Mouse (Mus musculus) liver, embryonic 14.5 days (tissue): ENCODE results near the gene Entpd3. TPM values are rescaled to one million over a fixed set of nuclear protein-coding genes. Genes with fewer than 3 reads are reported as not detected.

Experiments used
- ATAC-seq: fragments of 200-750 bp; cut with Nextera tagmentation; 2 replicates; pipeline ENCODE4 v1.8.0; 2017; ENCODE audit warnings: moderate number of reproducible peaks, mild to moderate bottlenecking, moderate library complexity; ENCODE audit not compliant: insufficient read depth
- DNase-seq, 3 experiments: peaks; one replicate each; pipeline ENCODE4 v3.0.0-alpha.2; 2012 to 2013; ENCODE audit warnings: low read depth in 3 of 3, low spot score in 3 of 3
- H3K27ac ChIP-seq: fragments of 300-500 bp; sonication (generic); 2 replicates; pipeline ENCODE4 v1.5.1; 2014; ENCODE audit warnings: moderate library complexity, mild to moderate bottlenecking, control low read depth, inconsistent platforms
- H3K27me3 ChIP-seq: fragments of 300-500 bp; sonication (generic); 2 replicates; pipeline ENCODE4 v1.6.1; 2014; ENCODE audit warnings: mild to moderate bottlenecking, low read length, moderate library complexity; ENCODE audit not compliant: control insufficient read depth, insufficient read depth
- H3K36me3 ChIP-seq: fragments of 300-500 bp; sonication (generic); replicated peaks from 2 replicates; pipeline ENCODE4 v1.6.1; 2014; ENCODE audit warnings: low read depth; ENCODE audit not compliant: control insufficient read depth, insufficient read depth
- H3K4me1 ChIP-seq, 2 experiments: fragments of 200-500 bp in 1 of 2; fragments of 300-500 bp in 1 of 2; sonication (generic) in 1 of 2; replicated peaks; 2 replicates each; pipeline ENCODE4 v1.6.1; 2012 to 2014; ENCODE audit warnings: antibody characterized with exemption in 1 of 2, inconsistent platforms in 1 of 2, low read length in 1 of 2; ENCODE audit not compliant: control insufficient read depth in 2 of 2, insufficient read depth in 2 of 2
- H3K4me2 ChIP-seq: fragments of 300-500 bp; sonication (generic); 2 replicates; pipeline ENCODE4 v1.6.1; 2014; ENCODE audit warnings: low read depth, mild to moderate bottlenecking, control low read depth, moderate library complexity
- H3K4me3 ChIP-seq, 2 experiments: fragments of 200-500 bp in 1 of 2; fragments of 300-500 bp in 1 of 2; sonication (generic) in 1 of 2; 2 replicates each; pipeline ENCODE4 v1.5.1; 2012 to 2014; ENCODE audit warnings: low read depth in 2 of 2, low read length in 2 of 2, mild to moderate bottlenecking in 2 of 2, control low read depth in 1 of 2, inconsistent platforms in 1 of 2, moderate library complexity in 1 of 2; ENCODE audit not compliant: insufficient read depth in 1 of 2
- H3K9ac ChIP-seq: fragments of 300-500 bp; sonication (generic); replicated peaks from 2 replicates; pipeline ENCODE4 v1.6.1; 2014; ENCODE audit warnings: mild to moderate bottlenecking, control low read depth, moderate library complexity
- H3K9me3 ChIP-seq: fragments of 300-500 bp; sonication (generic); 2 replicates; pipeline ENCODE4 v1.6.1; 2016; ENCODE audit warnings: low read length, mixed read lengths; ENCODE audit not compliant: control insufficient read depth
- CTCF ChIP-seq: IDR thresholded peaks from 2 replicates; pipeline ENCODE4 v1.5.1; 2016; ENCODE audit warnings: antibody characterized with exemption, low read depth, control low read depth
- EP300 ChIP-seq: IDR thresholded peaks from 2 replicates; pipeline ENCODE4 v1.6.1; 2016; ENCODE audit warnings: antibody characterized with exemption, low read depth
- WGBS: fragments of 180-500 bp; shearing (Covaris S2); extraction: QIAGEN DNeasy Blood & Tissue Kit; methylation state at CpG from one replicate; pipeline ENCODE4 v1.1.7; 2014; ENCODE audit not compliant: insufficient replicate concordance; 5-methylcytosine and 5-hydroxymethylcytosine counted together
- polyA plus RNA-seq, 2 experiments: library from polyadenylated mRNA; depleted of rRNA in 1 of 2; stranded (reverse) in 1 of 2; unstranded in 1 of 2; fragments of >200 nt; fragmentation: Nextera tagmentation in 1 of 2; extraction: Ambion mirVana in 1 of 2; gene quantifications; 2 replicates each; pipeline versions ENCODE4 v1.2.1 to v1.2.3; 2012 to 2014

The Entpd3 gene
- polyA plus RNA-seq, 2 experiments: 0.01 TPM; not detected in 1

GRCm38 (mm10) chr9:120564247-120564646 is 24.6 kb downstream of the Entpd3 start:
- Histone ChIP-seq H3K4me3 (no peak overlapping the region), H3K4me2 (no peak overlapping the region), H3K27ac (no peak overlapping the region), H3K27me3 (no peaks in the 10 kb centered on the region), H3K9me3 (no peaks in the 10 kb centered on the region), H3K4me1 (peaks cover 9 to 23% of the 10 kb centered on the region in 2 experiments), H3K9ac (no peak overlapping the region), H3K36me3 (no peaks in the 10 kb centered on the region)
- TF ChIP-seq CTCF: no peak
- no peak for TF ChIP-seq EP300
- ATAC-seq (no peak), DNase-seq (no peak)
- 30% methylated on average over 2 of the region's 2 CpGs for WGBS

- ATAC-seq: no peak
- WGBS: 72% methylated on average over 5 of the region's 5 CpGs
Measured at GRCm38 (mm10) chr9:120566384-120566783, 26.8 kb downstream of the Entpd3 start.

GRCm38 (mm10) chr9:120568917-120569316 is 29.3 kb downstream of the Entpd3 start:
- DNase-seq (peak in 2 of 3 experiments; percentile 52 to 61), ATAC-seq (peak; percentile 52)
- no peak overlapping the region for H3K4me3 ChIP-seq
- H3K4me1 ChIP-seq: peaks cover 18 to 31% of the 10 kb centered on the region in 2 experiments
- TF ChIP-seq CTCF (no peak), EP300 (peak; percentile 70)
- H3K9ac ChIP-seq: no peak overlapping the region
- peaks cover 3% of the 10 kb centered on the region for H3K9me3 ChIP-seq
- H3K4me2 ChIP-seq: peak overlapping the region; percentile 28
- H3K27me3 ChIP-seq: no peaks in the 10 kb centered on the region
- 15% methylated on average over 2 of the region's 2 CpGs for WGBS
- peak overlapping the region; percentile 18; the same call in 1 of the 2 replicates for H3K27ac ChIP-seq
- H3K36me3 ChIP-seq: peaks cover 18% of the 10 kb centered on the region

More at GRCm38 (mm10) chr9:120566384-120566783, 26.8 kb downstream of the Entpd3 start:
- no peak overlapping the region for H3K4me2 ChIP-seq
- H3K9me3 ChIP-seq: peaks cover 3% of the 10 kb centered on the region
- no peaks in the 10 kb centered on the region for H3K36me3 ChIP-seq
- H3K27me3 ChIP-seq: no peaks in the 10 kb centered on the region
- H3K9ac ChIP-seq: no peak overlapping the region
- H3K4me3 ChIP-seq: no peak overlapping the region
- no peak overlapping the region for H3K27ac ChIP-seq
- TF ChIP-seq EP300 (no peak), CTCF (no peak)
- no peak for DNase-seq
- H3K4me1 ChIP-seq: peaks cover 16 to 31% of the 10 kb centered on the region in 2 experiments

- no peak overlapping the region for H3K4me3 ChIP-seq
- no peaks in the 10 kb centered on the region for H3K27me3 ChIP-seq
- no peak overlapping the region for H3K27ac ChIP-seq
- peaks cover 27% of the 10 kb centered on the region for H3K36me3 ChIP-seq
- H3K4me1 ChIP-seq: peaks cover 18 to 27% of the 10 kb centered on the region in 2 experiments
- ATAC-seq: no peak
- 57% methylated on average over 13 of the region's 13 CpGs for WGBS
- peaks cover 3% of the 10 kb centered on the region for H3K9me3 ChIP-seq
- TF ChIP-seq CTCF (peak; percentile 34), EP300 (no peak)
- H3K4me2 ChIP-seq: peak overlapping the region; percentile 82; the same call in 1 of the 2 replicates
- DNase-seq: no peak
- no peak overlapping the region for H3K9ac ChIP-seq
Measured at GRCm38 (mm10) chr9:120569721-120570333, 30.2 kb downstream of the Entpd3 start.

- DNase-seq: no peak
- Histone ChIP-seq H3K9ac (peak overlapping the region; percentile 52), H3K36me3 (peaks cover 32% of the 10 kb centered on the region), H3K27ac (no peak overlapping the region; the same call in 1 of the 2 replicates), H3K9me3 (peaks cover 3% of the 10 kb centered on the region), H3K4me1 (peaks cover 18 to 27% of the 10 kb centered on the region in 2 experiments), H3K4me2 (peak overlapping the region; percentile 82), H3K4me3 (peak overlapping the region; percentile 20 to 79; a peak in 3 of 4 replicates), H3K27me3 (no peaks in the 10 kb centered on the region)
- no peak for ATAC-seq
- 43% methylated on average over 2 of the region's 2 CpGs for WGBS
- TF ChIP-seq EP300 (no peak), CTCF (no peak)
Measured at GRCm38 (mm10) chr9:120570334-120570725, 30.7 kb downstream of the Entpd3 start.
